Mouse (Mus musculus) midbrain, postnatal 0 days (tissue): ENCODE data around the gene Fas. TPM values are rescaled to one million over a fixed set of nuclear protein-coding genes. Genes with fewer than 3 reads are reported as not detected.

Experiments
- ATAC-seq: fragments of 200-750 bp; cut with Nextera tagmentation; 2 replicates; pipeline ENCODE4 v1.8.0; 2017; ENCODE audit warnings: moderate number of reproducible peaks, mild to moderate bottlenecking, moderate TSS enrichment, moderate library complexity; ENCODE audit not compliant: low FRiP score
- DNase-seq: peaks from one replicate; pipeline ENCODE4 v3.0.0-alpha.2; 2015; ENCODE audit warnings: low spot score
- H3K27ac ChIP-seq: fragments of 300-500 bp; sonication (generic); 2 replicates; pipeline ENCODE4 v1.5.1; 2014; ENCODE audit warnings: low read depth, mild to moderate bottlenecking, low read length, mixed read lengths
- H3K27me3 ChIP-seq: fragments of 300-500 bp; sonication (generic); 2 replicates; pipeline ENCODE4 v1.6.1; 2014; ENCODE audit warnings: low read length, control low read depth, mixed read lengths; ENCODE audit not compliant: insufficient read depth
- H3K36me3 ChIP-seq: fragments of 300-500 bp; sonication (generic); 2 replicates; pipeline ENCODE4 v1.6.1; 2014; ENCODE audit warnings: low read length, control low read depth, mixed read lengths; ENCODE audit not compliant: insufficient read depth
- H3K4me1 ChIP-seq: fragments of 300-500 bp; sonication (generic); 2 replicates; pipeline ENCODE4 v1.6.1; 2014; ENCODE audit warnings: mild to moderate bottlenecking, control low read depth, antibody characterized with exemption, low read length, mixed read lengths; ENCODE audit not compliant: insufficient read depth
- H3K4me2 ChIP-seq: fragments of 300-500 bp; sonication (generic); 2 replicates; pipeline ENCODE4 v1.6.1; 2014; ENCODE audit warnings: low read depth, mild to moderate bottlenecking, low read length, mixed read lengths; ENCODE audit not compliant: poor library complexity, severe bottlenecking
- H3K4me3 ChIP-seq: fragments of 300-500 bp; sonication (generic); 2 replicates; pipeline ENCODE4 v1.5.1; 2014; ENCODE audit warnings: low read depth, mild to moderate bottlenecking, low read length, moderate library complexity
- H3K9ac ChIP-seq: fragments of 300-500 bp; sonication (generic); replicated peaks from 2 replicates; pipeline ENCODE4 v1.6.1; 2014; ENCODE audit warnings: mild to moderate bottlenecking, low read length, moderate library complexity, mixed read lengths; ENCODE audit not compliant: poor library complexity, severe bottlenecking
- H3K9me3 ChIP-seq: fragments of 300-500 bp; sonication (generic); 2 replicates; pipeline ENCODE4 v1.6.1; 2016; ENCODE audit warnings: low read length, control low read depth
- CTCF ChIP-seq: IDR thresholded peaks from 2 replicates; pipeline ENCODE4 v1.5.1; 2016; ENCODE audit warnings: antibody characterized with exemption, mild to moderate bottlenecking
- WGBS: fragments of 180-500 bp; shearing (Covaris S2); extraction: QIAGEN DNeasy Blood & Tissue Kit; methylation state at CpG from one replicate; pipeline ENCODE4 v1.1.7; 2014; 5-methylcytosine and 5-hydroxymethylcytosine counted together
- polyA plus RNA-seq: library from polyadenylated mRNA; unstranded; fragments of >200 nt; fragmentation: Nextera tagmentation; extraction: Ambion mirVana; gene quantifications from 2 replicates; pipeline ENCODE4 v1.2.1, GENCODE M21; 2015
- total RNA-seq: library from RNA; depleted of rRNA; stranded (reverse); fragments of >200 nt; gene quantifications from 2 replicates; pipeline ENCODE4 v1.2.3, GENCODE M21; 2014

Fas gene
- total and polyA plus RNA-seq, 2 experiments from 2014 or later, result 0.66 to 1.9 TPM

DNA sequence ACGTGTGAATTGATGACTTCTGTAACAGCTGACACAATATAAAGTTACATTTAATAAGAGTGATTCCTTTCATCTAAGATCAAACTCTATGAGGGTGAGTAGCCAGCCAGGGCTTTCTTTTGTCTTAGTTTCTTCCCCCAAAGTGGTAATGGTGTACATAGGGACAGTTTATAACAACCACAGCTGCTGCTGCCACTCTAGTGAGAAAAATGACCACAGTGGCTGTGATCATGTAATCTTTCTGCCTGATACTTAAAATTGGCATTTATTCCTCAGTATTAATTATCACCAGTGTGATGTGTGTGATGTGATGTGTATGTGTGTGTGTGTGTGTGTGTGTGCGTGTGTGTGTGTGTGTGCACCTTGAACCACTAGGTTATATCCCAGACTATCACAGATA, 38.6 kb upstream of the Fas start:
- Histone ChIP-seq H3K9ac (no peak overlapping the region), H3K4me1 (no peaks in the 10 kb centered on the region), H3K4me3 (no peak overlapping the region), H3K9me3 (no peaks in the 10 kb centered on the region), H3K27ac (no peak overlapping the region), H3K27me3 (0 out of 2 replicates have a peak, but pooled peaks cover 3% of the 10 kb centered on the region), H3K36me3 (no peaks in the 10 kb centered on the region), H3K4me2 (no peak overlapping the region)
- TF ChIP-seq CTCF, result no peak
- DNase-seq (no peak), ATAC-seq (no peak)
- 76% methylated on average over 2 of the region's 2 CpGs for WGBS

DNA sequence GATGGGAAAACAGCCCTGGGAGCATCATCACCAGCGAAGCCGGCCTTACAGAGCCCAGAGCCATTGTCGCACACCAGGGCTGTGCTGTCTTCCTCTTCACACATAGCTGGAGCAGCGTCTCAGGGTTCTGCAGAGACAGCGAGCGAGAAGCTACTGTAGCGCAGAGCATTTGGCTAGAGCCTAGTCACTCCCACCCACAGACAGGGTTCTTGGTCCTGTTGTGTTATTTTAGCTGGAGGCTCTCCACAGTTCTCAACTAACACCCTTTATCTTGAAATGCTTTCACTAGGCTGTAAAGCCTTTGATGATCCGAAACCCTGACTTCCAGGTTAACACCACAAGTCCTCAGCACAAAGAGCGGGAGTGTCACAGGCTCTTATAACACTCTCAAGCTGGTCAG, 38.0 kb upstream of the Fas start:
- 0 out of 2 replicates have a peak, but pooled peaks cover 3% of the 10 kb centered on the region for H3K27me3 ChIP-seq
- H3K4me1 ChIP-seq, result no peaks in the 10 kb centered on the region
- no peak for DNase-seq
- H3K9me3 ChIP-seq, result no peaks in the 10 kb centered on the region
- WGBS, result 79% methylated on average over 9 of the region's 9 CpGs
- H3K4me3 ChIP-seq, result no peak overlapping the region
- H3K36me3 ChIP-seq, result no peaks in the 10 kb centered on the region
- no peak overlapping the region for H3K27ac ChIP-seq
- H3K4me2 ChIP-seq, result no peak overlapping the region
- no peak overlapping the region for H3K9ac ChIP-seq
- no peak for ATAC-seq
- TF ChIP-seq CTCF, result no peak

DNA sequence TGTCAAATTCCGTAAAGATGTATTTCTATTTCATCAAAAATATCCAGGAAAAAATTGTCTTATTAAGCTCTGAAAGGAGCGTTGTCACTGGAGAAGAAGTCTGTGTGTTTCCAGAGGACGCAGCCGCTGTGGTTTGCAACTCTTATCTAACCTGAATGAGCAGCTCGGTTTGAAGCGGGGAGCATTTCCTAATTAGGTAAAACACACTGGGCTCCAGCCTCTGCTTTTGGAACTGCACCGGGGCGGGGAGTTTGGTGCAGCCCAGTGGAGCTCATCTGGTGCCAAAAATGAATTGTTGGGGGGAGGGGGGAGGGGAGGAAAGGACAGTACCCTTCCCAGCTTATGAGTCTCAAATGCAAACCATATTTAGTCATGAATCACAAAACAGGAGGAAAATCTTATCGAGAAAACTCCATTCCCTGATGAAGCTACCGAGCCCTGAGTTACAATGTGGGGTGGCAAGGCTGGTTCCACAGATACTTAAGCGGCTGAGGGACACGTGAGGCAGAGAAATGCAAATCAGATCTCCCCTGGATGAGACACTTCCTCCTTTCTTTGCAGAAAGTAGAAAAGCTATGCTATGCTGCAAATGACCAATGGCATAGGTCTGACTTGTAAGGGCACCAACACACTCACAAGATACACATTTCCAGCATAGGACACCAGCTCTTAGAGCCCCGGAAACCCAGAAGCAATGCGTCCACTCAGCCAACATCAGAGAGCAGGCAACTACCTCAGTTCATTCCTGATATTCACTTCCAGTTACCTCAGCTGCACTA, 36.2 kb upstream of the Fas start:
- peak overlapping the region; percentile 20; the same call in 1 of the 2 replicates for H3K4me2 ChIP-seq
- H3K27ac ChIP-seq, result no peak overlapping the region
- no peaks in the 10 kb centered on the region for H3K9me3 ChIP-seq
- H3K27me3 ChIP-seq, result 0 out of 2 replicates have a peak, but pooled peaks cover 3% of the 10 kb centered on the region
- no peak for TF ChIP-seq CTCF
- ATAC-seq, result no peak
- no peak overlapping the region for H3K4me3 ChIP-seq
- DNase-seq, result no peak
- H3K4me1 ChIP-seq, result no peaks in the 10 kb centered on the region
- WGBS, result 45% methylated on average over 14 of the region's 14 CpGs
- H3K36me3 ChIP-seq, result no peaks in the 10 kb centered on the region
- no peak overlapping the region for H3K9ac ChIP-seq

DNA sequence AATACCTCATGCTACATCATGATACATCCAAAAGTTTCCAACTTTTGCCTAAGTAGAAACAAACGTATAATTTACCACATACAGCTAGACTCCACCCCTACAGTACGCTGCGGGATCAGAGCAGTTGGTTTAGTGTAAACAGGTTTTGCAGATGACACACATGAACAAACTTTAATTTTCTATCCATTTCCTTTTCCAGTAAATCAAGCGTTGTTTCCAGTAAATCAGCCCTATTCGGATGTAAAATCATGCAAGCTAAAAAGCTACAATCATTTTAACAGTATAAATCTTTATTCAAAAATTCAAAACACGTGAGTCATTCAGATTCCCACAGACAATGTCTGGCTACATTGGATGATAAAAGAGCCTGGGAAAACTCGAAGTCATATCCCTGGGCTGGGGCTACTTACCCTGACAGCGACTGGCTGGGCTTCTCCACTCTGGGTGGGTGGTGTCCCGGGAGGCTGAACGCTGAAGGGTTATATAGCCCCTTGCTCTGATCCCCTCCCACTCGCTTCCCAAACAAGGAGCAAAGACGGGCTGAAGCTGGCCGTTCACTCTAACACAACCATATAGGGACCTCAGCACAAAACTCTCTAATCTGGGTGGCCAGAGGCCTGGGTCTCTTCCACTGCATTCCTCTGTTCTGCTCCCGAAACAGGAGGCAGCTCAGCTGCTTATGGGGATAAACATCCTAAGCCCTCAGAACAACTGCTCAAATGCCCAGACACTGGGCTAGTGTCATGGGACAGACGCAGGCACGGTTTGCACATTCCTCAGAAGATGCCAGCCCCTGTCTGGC, 35.4 kb upstream of the Fas start, which contains the start of gene Acta2:
Acta2 (minus strand) TSS at position 711 of the 802 bp plus-strand sequence.
- Histone ChIP-seq H3K27me3 (0 out of 2 replicates have a peak, but pooled peaks cover 3% of the 10 kb centered on the region), H3K4me2 (peak within 1 kb of the TSS; percentile 20; the same call in 1 of the 2 replicates), H3K4me1 (no peaks in the 10 kb centered on the region), H3K9me3 (no peaks in the 10 kb centered on the region), H3K36me3 (no peaks in the 10 kb centered on the region), H3K4me3 (no peak within 1 kb of the TSS), H3K27ac (no peak within 1 kb of the TSS), H3K9ac (no peak within 1 kb of the TSS)
- no peak for ATAC-seq
- TF ChIP-seq CTCF, result no peak
- DNase-seq, result no peak
- WGBS, result 62% methylated on average over 16 of the region's 16 CpGs

DNA sequence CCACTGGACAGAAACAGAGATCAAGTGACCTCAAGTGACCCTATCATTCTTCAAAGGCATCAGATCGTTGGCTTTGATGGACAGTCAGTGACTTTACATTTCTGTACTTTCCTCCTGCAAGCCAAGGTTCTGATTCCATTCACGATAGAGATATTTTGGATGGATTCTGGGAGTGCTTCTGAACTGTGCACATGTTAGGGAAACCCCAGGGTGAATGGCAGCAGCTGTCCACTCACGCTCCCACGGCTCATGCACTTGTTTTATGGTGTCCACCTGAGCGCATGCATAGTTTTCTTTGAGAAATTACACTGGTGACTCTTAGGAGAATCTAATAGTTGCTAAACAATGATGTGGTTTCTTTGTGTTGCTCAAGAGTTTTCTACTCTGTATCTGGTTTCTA, 34.3 kb upstream of the Fas start:
- Histone ChIP-seq H3K27ac (no peak overlapping the region), H3K36me3 (no peaks in the 10 kb centered on the region), H3K4me1 (no peaks in the 10 kb centered on the region), H3K4me2 (no peak overlapping the region), H3K9me3 (no peaks in the 10 kb centered on the region), H3K9ac (no peak overlapping the region), H3K27me3 (0 out of 2 replicates have a peak, but pooled peaks cover 3% of the 10 kb centered on the region), H3K4me3 (no peak overlapping the region)
- no peak for ATAC-seq
- 84% methylated on average over 5 of the region's 5 CpGs for WGBS
- no peak for TF ChIP-seq CTCF
- DNase-seq, result no peak

DNA sequence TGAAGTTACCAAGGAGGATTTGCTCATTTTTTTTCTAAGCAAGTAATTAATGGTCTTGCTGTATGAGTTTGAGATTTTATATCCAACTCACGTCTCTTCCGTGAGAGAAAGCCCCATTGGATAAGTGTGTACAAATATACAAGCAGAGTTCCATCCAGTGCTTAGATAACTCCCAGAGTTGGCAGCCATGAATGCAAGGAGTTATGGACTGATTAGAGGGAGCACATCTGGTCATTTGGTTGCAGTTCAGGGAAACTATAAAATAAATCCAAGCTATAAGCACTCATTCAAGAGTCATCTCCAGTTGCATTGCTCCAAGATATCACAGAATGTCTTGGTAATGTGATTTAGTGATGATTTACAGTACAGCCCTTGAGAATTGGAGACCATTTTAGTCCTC, 33.5 kb upstream of the Fas start:
- Histone ChIP-seq H3K36me3 (no peaks in the 10 kb centered on the region), H3K27ac (no peak overlapping the region), H3K27me3 (no peaks in the 10 kb centered on the region), H3K9ac (no peak overlapping the region), H3K4me1 (no peaks in the 10 kb centered on the region), H3K4me2 (no peak overlapping the region), H3K9me3 (no peaks in the 10 kb centered on the region), H3K4me3 (no peak overlapping the region)
- WGBS, result 93% methylated on average over 2 of the region's 2 CpGs
- TF ChIP-seq CTCF, result no peak
- DNase-seq, result no peak
- no peak for ATAC-seq
